Mouse (Mus musculus): ENCODE results near the gene Wap. TPM values are rescaled to one million over a fixed set of nuclear protein-coding genes. Genes with fewer than 3 reads are reported as not detected.

Wap gene
- polyA plus RNA-seq, 1 experiment, result not detected

DNA sequence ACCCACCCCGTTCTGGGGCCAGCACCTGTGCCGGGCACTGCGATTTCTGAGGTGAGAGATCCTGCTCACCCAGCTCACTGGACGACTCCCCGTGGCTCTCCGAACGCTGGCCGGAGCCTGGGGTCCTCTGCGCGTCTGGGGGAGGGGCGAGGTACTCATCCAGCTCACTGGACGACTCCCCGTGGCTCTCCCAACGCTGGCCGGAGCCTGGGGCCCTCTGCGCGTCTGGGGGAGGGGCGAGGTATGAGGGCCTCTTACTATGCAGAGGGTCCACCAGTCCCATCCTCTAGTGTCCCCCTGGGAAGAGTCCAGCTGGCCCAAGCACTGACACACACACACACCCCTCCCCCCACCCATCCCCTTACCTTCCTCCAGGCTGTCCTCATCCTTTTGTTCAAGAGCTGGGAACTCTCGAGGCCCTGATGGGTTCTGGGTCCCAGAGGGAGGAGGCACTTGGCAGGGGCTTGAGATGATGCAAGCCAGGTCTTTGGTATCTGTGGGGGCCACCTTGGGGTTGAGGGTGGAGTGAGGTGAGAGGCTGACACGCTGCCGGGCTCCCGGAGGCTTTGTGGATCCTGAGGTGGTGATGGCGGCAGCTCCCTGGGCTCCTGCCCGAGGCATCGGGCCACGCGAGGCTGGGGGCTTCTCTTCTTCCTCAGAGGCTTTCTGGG is 39.3 kb downstream of the Wap start:
- Histone ChIP-seq H3K27ac (ENCODE audit: insufficient read depth, low read depth, low read length) (no peak overlapping the region), H3K4me3 (ENCODE audit: insufficient read depth, low read length) (no peak overlapping the region), H3K4me1 (ENCODE audit: control insufficient read depth, insufficient read depth, low read length) (no peaks in the 10 kb centered on the region)
- no peak for TF ChIP-seq POLR2A (IDR thresholded peaks at IDR 0.05; ENCODE audit: borderline replicate concordance, low read depth, low read length)
- no peak for TF ChIP-seq CTCF (IDR thresholded peaks at IDR 0.05; ENCODE audit: low read depth, low read length)

GRCm38 (mm10) chr11:6598191-6598889 is 40.1 kb downstream of the Wap start:
- Histone ChIP-seq H3K4me1 (ENCODE audit: control insufficient read depth, insufficient read depth, low read length) (no peaks in the 10 kb centered on the region), H3K4me3 (ENCODE audit: insufficient read depth, low read length) (no peak overlapping the region), H3K27ac (ENCODE audit: insufficient read depth, low read depth, low read length) (no peak overlapping the region)
- TF ChIP-seq POLR2A (IDR thresholded peaks at IDR 0.05; ENCODE audit: borderline replicate concordance, low read depth, low read length), result no peak
- TF ChIP-seq CTCF (IDR thresholded peaks at IDR 0.05; ENCODE audit: low read depth, low read length), result no peak

- Histone ChIP-seq H3K4me1 (ENCODE audit: control insufficient read depth, insufficient read depth, low read length) (no peaks in the 10 kb centered on the region), H3K27ac (ENCODE audit: insufficient read depth, low read depth, low read length) (no peak overlapping the region), H3K4me3 (ENCODE audit: insufficient read depth, low read length) (no peak overlapping the region)
These were observed 40.9 kb downstream of the Wap start for GRCm38 (mm10) chr11:6597523-6597922.

GRCm38 (mm10) chr11:6596616-6597015 is 41.8 kb downstream of the Wap start:
- Histone ChIP-seq H3K4me3 (ENCODE audit: insufficient read depth, low read length) (no peak overlapping the region), H3K27ac (ENCODE audit: insufficient read depth, low read depth, low read length) (no peak overlapping the region)
- TF ChIP-seq POLR2A (IDR thresholded peaks at IDR 0.05; ENCODE audit: borderline replicate concordance, low read depth, low read length), result no peak
- TF ChIP-seq CTCF (IDR thresholded peaks at IDR 0.05; ENCODE audit: low read depth, low read length), result no peak

More at GRCm38 (mm10) chr11:6597523-6597922, 40.9 kb downstream of the Wap start:
- TF ChIP-seq POLR2A (IDR thresholded peaks at IDR 0.05; ENCODE audit: borderline replicate concordance, low read depth, low read length), result no peak

DNA sequence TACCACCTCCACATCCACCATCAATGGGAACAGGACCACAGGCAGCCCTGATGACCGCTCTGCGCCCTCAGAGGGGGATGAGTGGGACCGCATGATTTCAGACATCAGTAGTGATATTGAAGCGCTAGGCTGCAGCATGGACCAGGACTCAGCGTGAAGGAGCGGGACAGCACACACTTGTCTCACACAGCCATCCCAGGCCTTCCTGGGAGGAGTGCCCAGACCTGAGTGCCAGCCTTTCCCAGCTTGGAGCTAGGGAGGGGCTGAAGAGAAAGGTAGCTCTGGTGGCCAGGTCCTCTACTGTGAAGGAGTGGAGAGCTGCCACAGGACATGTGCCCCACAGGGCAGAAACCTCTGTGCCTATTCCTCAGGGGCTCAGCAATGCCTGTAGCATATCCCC is 42.2 kb downstream of the Wap start:
- Histone ChIP-seq H3K4me3 (ENCODE audit: insufficient read depth, low read length) (no peak overlapping the region), H3K27ac (ENCODE audit: insufficient read depth, low read depth, low read length) (no peak overlapping the region), H3K4me1 (ENCODE audit: control insufficient read depth, insufficient read depth, low read length) (no peaks in the 10 kb centered on the region)
- TF ChIP-seq CTCF (IDR thresholded peaks at IDR 0.05; ENCODE audit: low read depth, low read length) (no peak), POLR2A (IDR thresholded peaks at IDR 0.05; ENCODE audit: borderline replicate concordance, low read depth, low read length) (no peak)

More at GRCm38 (mm10) chr11:6596616-6597015, 41.8 kb downstream of the Wap start:
- no peaks in the 10 kb centered on the region for H3K4me1 ChIP-seq (ENCODE audit: control insufficient read depth, insufficient read depth, low read length)

- TF ChIP-seq POLR2A (IDR thresholded peaks at IDR 0.05; ENCODE audit: borderline replicate concordance, low read depth, low read length) (no peak), CTCF (IDR thresholded peaks at IDR 0.05; ENCODE audit: low read depth, low read length) (no peak)
- no peaks in the 10 kb centered on the region for H3K4me1 ChIP-seq (ENCODE audit: control insufficient read depth, insufficient read depth, low read length)
- H3K4me3 ChIP-seq (ENCODE audit: insufficient read depth, low read length), result no peak overlapping the region
- H3K27ac ChIP-seq (ENCODE audit: insufficient read depth, low read depth, low read length), result no peak overlapping the region
These were observed 43.1 kb downstream of the Wap start for GRCm38 (mm10) chr11:6595339-6595738.

- H3K27ac ChIP-seq (ENCODE audit: insufficient read depth, low read depth, low read length), result no peak overlapping the region
- no peak for TF ChIP-seq POLR2A (IDR thresholded peaks at IDR 0.05; ENCODE audit: borderline replicate concordance, low read depth, low read length)
- no peak for TF ChIP-seq CTCF (IDR thresholded peaks at IDR 0.05; ENCODE audit: low read depth, low read length)
- no peaks in the 10 kb centered on the region for H3K4me1 ChIP-seq (ENCODE audit: control insufficient read depth, insufficient read depth, low read length)
- no peak overlapping the region for H3K4me3 ChIP-seq (ENCODE audit: insufficient read depth, low read length)
These were observed 43.6 kb downstream of the Wap start for GRCm38 (mm10) chr11:6594845-6595244.

DNA sequence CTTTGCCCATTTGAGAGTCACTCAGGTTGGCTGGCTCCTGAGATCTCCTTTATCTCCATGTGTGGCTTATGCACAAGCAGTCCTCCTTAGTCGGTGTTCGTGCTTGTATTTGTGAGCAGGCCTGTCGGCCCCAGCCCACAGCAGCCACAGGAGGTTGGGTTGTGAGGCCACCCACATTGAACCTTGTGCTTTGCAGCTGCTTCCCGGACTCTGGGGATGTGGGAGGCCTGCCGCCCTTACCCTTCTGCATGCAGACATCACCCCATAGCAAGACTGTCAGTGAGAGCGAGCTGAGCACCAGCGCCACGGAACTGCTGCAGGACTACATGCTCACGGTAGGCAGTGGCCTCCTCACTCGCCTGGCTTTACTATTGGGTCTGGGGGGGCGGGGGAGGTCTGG is 45.0 kb downstream of the Wap start:
- no peak overlapping the region for H3K4me3 ChIP-seq (ENCODE audit: insufficient read depth, low read length)
- H3K27ac ChIP-seq (ENCODE audit: insufficient read depth, low read depth, low read length), result no peak overlapping the region
- no peaks in the 10 kb centered on the region for H3K4me1 ChIP-seq (ENCODE audit: control insufficient read depth, insufficient read depth, low read length)
- TF ChIP-seq CTCF (IDR thresholded peaks at IDR 0.05; ENCODE audit: low read depth, low read length) (no peak), POLR2A (IDR thresholded peaks at IDR 0.05; ENCODE audit: borderline replicate concordance, low read depth, low read length) (no peak)

DNA sequence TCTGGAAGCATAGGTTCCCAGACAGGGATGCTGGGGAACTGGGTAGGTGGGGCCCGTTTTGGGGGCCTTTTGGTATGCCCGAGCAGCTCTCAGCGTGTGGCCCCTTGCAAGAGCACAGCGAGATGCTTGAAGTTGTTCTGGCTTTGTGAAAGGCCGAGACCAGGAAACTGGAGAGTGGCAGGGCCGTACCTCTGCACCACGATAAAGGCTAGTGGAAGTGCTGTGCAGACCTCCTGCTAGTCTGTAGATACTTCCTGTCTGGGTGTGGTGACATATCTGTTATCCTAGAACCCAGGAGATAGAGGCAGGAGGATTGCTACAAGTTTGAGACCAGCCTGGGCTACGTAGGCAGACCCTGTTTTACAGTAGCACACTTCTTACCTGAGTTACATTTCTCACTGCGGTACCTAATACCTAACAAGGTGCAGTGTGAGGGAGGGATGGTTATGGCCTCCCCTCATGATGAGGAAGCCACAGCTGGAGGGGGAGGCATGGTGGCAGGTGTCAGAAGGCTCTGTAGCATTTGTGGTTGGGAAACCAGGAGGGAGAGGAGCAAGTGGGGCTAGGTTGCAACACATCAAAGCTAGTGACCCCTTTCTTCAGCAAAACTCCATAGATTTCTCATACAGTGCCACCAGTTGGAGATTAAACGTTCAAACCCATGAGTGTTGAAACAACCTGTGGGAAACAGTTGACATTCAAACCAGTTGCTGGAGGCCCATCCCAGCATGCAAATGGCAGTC is 47.3 kb downstream of the Wap start:
- TF ChIP-seq CTCF (IDR thresholded peaks at IDR 0.05; ENCODE audit: low read depth, low read length) (no peak), POLR2A (IDR thresholded peaks at IDR 0.05; ENCODE audit: borderline replicate concordance, low read depth, low read length) (no peak)
- Histone ChIP-seq H3K4me3 (ENCODE audit: insufficient read depth, low read length) (no peak overlapping the region), H3K27ac (ENCODE audit: insufficient read depth, low read depth, low read length) (no peak overlapping the region), H3K4me1 (ENCODE audit: control insufficient read depth, insufficient read depth, low read length) (peaks cover 13% of the 10 kb centered on the region)

DNA sequence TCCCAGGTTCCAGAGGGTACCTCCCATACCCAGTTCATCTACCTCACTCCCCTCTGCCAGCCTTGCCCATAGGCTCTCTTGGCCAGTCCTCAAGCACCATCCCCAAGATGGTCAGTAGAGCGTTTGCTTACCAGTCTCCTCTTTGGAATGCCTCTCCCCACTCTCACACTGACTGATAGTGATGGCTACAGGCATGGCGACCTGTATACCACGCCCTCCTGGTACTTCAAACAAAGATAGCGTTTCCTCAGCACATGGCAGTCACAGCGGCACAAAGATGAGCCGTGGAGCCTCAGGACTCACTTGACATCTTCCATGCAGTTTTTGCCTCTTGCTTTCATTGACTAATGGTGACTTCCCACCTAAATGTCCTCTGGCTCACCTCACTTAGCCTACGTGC is 48.6 kb downstream of the Wap start:
- no peak overlapping the region for H3K27ac ChIP-seq (ENCODE audit: insufficient read depth, low read depth, low read length)
- no peak overlapping the region for H3K4me3 ChIP-seq (ENCODE audit: insufficient read depth, low read length)

More for the DNA sequence above, 48.6 kb downstream of the Wap start:
- H3K4me1 ChIP-seq (ENCODE audit: control insufficient read depth, insufficient read depth, low read length), result peaks cover 23% of the 10 kb centered on the region
- TF ChIP-seq CTCF (IDR thresholded peaks at IDR 0.05; ENCODE audit: low read depth, low read length) (no peak), POLR2A (IDR thresholded peaks at IDR 0.05; ENCODE audit: borderline replicate concordance, low read depth, low read length) (no peak)
